In genomic region chr5:46448274-46448673, GRCm38 (mm10) we compare ENCODE assay signal across 28 mouse cellular contexts.
DNase-seq lines count a peak whose midpoint lies in the region; ATAC-seq and TF ChIP-seq lines count a peak whose summit lies in the region.
"Had no signal": no experiment of that assay in that cellular context is flagged by ENCODE, and none has a peak within 500 bp of the region (broad histone marks: within the 10 kb centered on the region; RNA-seq: fewer than 3 reads in every experiment).

No protein-coding gene starts in this region.

- no peak overlapping the region for H3K27ac ChIP-seq in forebrain, embryonic 13.5 days
- H3K27ac ChIP-seq in forebrain, embryonic 10.5 days: no peak overlapping the region
- H3K27ac ChIP-seq in midbrain, postnatal 0 days (ENCODE audit: low read depth, low read length): no peak overlapping the region
- H3K27ac ChIP-seq in midbrain, embryonic 10.5 days (replicated peaks): no peak overlapping the region
- H3K27ac ChIP-seq in forebrain, postnatal 0 days (ENCODE audit: low read depth, low read length): no peak overlapping the region
- H3K27ac ChIP-seq: gastrocnemius, adult 2 months; limb, embryonic 10.5 days; limb, embryonic 15.5 days; liver, embryonic 13.5 days; macrophage; neural tube, embryonic 15.5 days had no signal

- H3K36me3 ChIP-seq in forebrain, embryonic 13.5 days (ENCODE audit: poor library complexity, severe bottlenecking): no peaks in the 10 kb centered on the region
- H3K36me3 ChIP-seq in forebrain, embryonic 10.5 days (replicated peaks): no peaks in the 10 kb centered on the region
- no peaks in the 10 kb centered on the region for H3K36me3 ChIP-seq in midbrain, postnatal 0 days (ENCODE audit: insufficient read depth, low read length)
- H3K36me3 ChIP-seq in midbrain, embryonic 10.5 days: no peaks in the 10 kb centered on the region
- H3K36me3 ChIP-seq in forebrain, postnatal 0 days (ENCODE audit: insufficient read depth): no peaks in the 10 kb centered on the region
- H3K36me3 ChIP-seq: heart, embryonic 12.5 days; limb, embryonic 10.5 days; limb, embryonic 15.5 days; liver, embryonic 13.5 days; neural tube, embryonic 15.5 days had no signal

- H3K4me2 ChIP-seq in forebrain, embryonic 13.5 days: no peak overlapping the region
- no peak overlapping the region for H3K4me2 ChIP-seq in midbrain, postnatal 0 days (ENCODE audit: low read depth, low read length, poor library complexity, severe bottlenecking)
- H3K4me2 ChIP-seq in forebrain, postnatal 0 days (ENCODE audit: low read depth): no peak overlapping the region
- H3K4me2 ChIP-seq: heart, embryonic 12.5 days; limb, embryonic 15.5 days; liver, embryonic 13.5 days; neural tube, embryonic 15.5 days had no signal

- H3K4me1 ChIP-seq in forebrain, embryonic 13.5 days: peaks cover 30% of the 10 kb centered on the region
- peaks cover 25% of the 10 kb centered on the region for H3K4me1 ChIP-seq in forebrain, embryonic 10.5 days
- no peaks in the 10 kb centered on the region for H3K4me1 ChIP-seq in midbrain, postnatal 0 days (ENCODE audit: insufficient read depth, low read length)
- peaks cover 20% of the 10 kb centered on the region for H3K4me1 ChIP-seq in midbrain, embryonic 10.5 days
- H3K4me1 ChIP-seq in forebrain, postnatal 0 days (ENCODE audit: insufficient read depth): peaks cover 7% of the 10 kb centered on the region; the same call in 1 of the 2 replicates
- H3K4me1 ChIP-seq: liver, embryonic 13.5 days had no signal

- no peaks in the 10 kb centered on the region for H3K27me3 ChIP-seq in forebrain, embryonic 13.5 days
- no peaks in the 10 kb centered on the region for H3K27me3 ChIP-seq in forebrain, embryonic 10.5 days (ENCODE audit: poor library complexity, severe bottlenecking)
- no peaks in the 10 kb centered on the region for H3K27me3 ChIP-seq in midbrain, postnatal 0 days (ENCODE audit: insufficient read depth, low read length)
- H3K27me3 ChIP-seq in midbrain, embryonic 10.5 days (ENCODE audit: low read depth, poor library complexity, severe bottlenecking): peaks cover 6% of the 10 kb centered on the region; the same call in 1 of the 2 replicates
- no peaks in the 10 kb centered on the region for H3K27me3 ChIP-seq in forebrain, postnatal 0 days (ENCODE audit: insufficient read depth, low read length)
- H3K27me3 ChIP-seq: heart, embryonic 12.5 days; limb, embryonic 15.5 days; liver, embryonic 13.5 days; neural tube, embryonic 15.5 days had no signal

- no peak for TF ChIP-seq CTCF in midbrain, postnatal 0 days (IDR thresholded peaks at IDR 0.05)
- TF ChIP-seq CTCF in forebrain, postnatal 0 days (IDR thresholded peaks at IDR 0.05; ENCODE audit: low read depth): no peak

- WGBS in forebrain, embryonic 13.5 days: 57% methylated on average over 4 of the region's 4 CpGs
- 79% methylated on average over 4 of the region's 4 CpGs for WGBS in forebrain, embryonic 10.5 days
- WGBS in midbrain, postnatal 0 days: 70% methylated on average over 4 of the region's 4 CpGs
- 83% methylated on average over 4 of the region's 4 CpGs for WGBS in midbrain, embryonic 10.5 days
- 49% methylated on average over 4 of the region's 4 CpGs for WGBS in forebrain, postnatal 0 days

- no peaks in the 10 kb centered on the region for H3K9me3 ChIP-seq in forebrain, embryonic 13.5 days (replicated peaks)
- H3K9me3 ChIP-seq in forebrain, embryonic 10.5 days: no peaks in the 10 kb centered on the region
- H3K9me3 ChIP-seq in midbrain, postnatal 0 days (ENCODE audit: low read length): no peaks in the 10 kb centered on the region
- no peaks in the 10 kb centered on the region for H3K9me3 ChIP-seq in midbrain, embryonic 10.5 days (replicated peaks)
- no peaks in the 10 kb centered on the region for H3K9me3 ChIP-seq in forebrain, postnatal 0 days (ENCODE audit: low read length)
- H3K9me3 ChIP-seq: heart, embryonic 12.5 days; limb, embryonic 10.5 days; limb, embryonic 15.5 days; liver, embryonic 13.5 days; neural tube, embryonic 15.5 days had no signal

- DNase-seq in forebrain, embryonic 10.5 days (ENCODE audit: extremely low spot score, low spot score): no peak
- peak; percentile 33 to 61 for DNase-seq in layer of hippocampus, postnatal 14 days (ENCODE audit: low spot score in 2 of 2)
- DNase-seq in layer of hippocampus, adult 9-10 months (ENCODE audit: low spot score): no peak
- DNase-seq in midbrain, postnatal 0 days (ENCODE audit: low spot score): peak; percentile 33
- no peak for DNase-seq in midbrain, embryonic 10.5 days (ENCODE audit: low spot score)
- peak; percentile 45 for DNase-seq in forebrain, postnatal 0 days
- no peak for DNase-seq in embryo, embryonic 10.5 days (ENCODE audit: low spot score)
- DNase-seq: adrenal gland, postnatal 25 days; B cell, adult 2 months; cerebellum, adult 9-10 months; gastrocnemius, adult 2 months; gastrocnemius, postnatal 36 days; heart, adult 18-20 months; heart, postnatal 4 days; kidney, adult 9 months; kidney, postnatal 10 days; liver, embryonic 13.5 days; lung, adult 2 months; midbrain, embryonic 14.5 days; right cerebral cortex, postnatal 25 days; thymus, postnatal 14 days had no signal

- H3K9ac ChIP-seq in forebrain, embryonic 13.5 days: no peak overlapping the region
- H3K9ac ChIP-seq in midbrain, postnatal 0 days (replicated peaks; ENCODE audit: low read length, poor library complexity, severe bottlenecking): no peak overlapping the region
- H3K9ac ChIP-seq in forebrain, postnatal 0 days: no peak overlapping the region
- H3K9ac ChIP-seq: heart, embryonic 12.5 days; limb, embryonic 15.5 days; liver, embryonic 13.5 days; neural tube, embryonic 15.5 days had no signal

- peak; percentile 65; the same call in 1 of the 2 replicates for ATAC-seq in forebrain, embryonic 13.5 days
- ATAC-seq in midbrain, postnatal 0 days (ENCODE audit: low FRiP score): no peak
- ATAC-seq in forebrain, postnatal 0 days: peak; percentile 48; the same call in 1 of the 2 replicates
- ATAC-seq: intestine, postnatal 0 days had no signal

- H3K4me3 ChIP-seq in forebrain, embryonic 13.5 days: no peak overlapping the region
- no peak overlapping the region for H3K4me3 ChIP-seq in forebrain, embryonic 10.5 days
- no peak overlapping the region for H3K4me3 ChIP-seq in midbrain, postnatal 0 days (ENCODE audit: low read depth, low read length)
- no peak overlapping the region for H3K4me3 ChIP-seq in midbrain, embryonic 10.5 days
- H3K4me3 ChIP-seq in forebrain, postnatal 0 days (ENCODE audit: low read depth, low read length): no peak overlapping the region
- H3K4me3 ChIP-seq: gastrocnemius, adult 2 months; heart, embryonic 12.5 days; limb, embryonic 10.5 days; limb, embryonic 15.5 days; liver, embryonic 13.5 days; neural tube, embryonic 15.5 days had no signal

Comparison
In these comparisons a context has a peak if more than half of its experiments do, and no peak if none do; other contexts are left out.
1. DNase-seq: peak in layer of hippocampus, postnatal 14 days (2 of 2), midbrain, postnatal 0 days (single experiment) and forebrain, postnatal 0 days (single experiment); none in forebrain, embryonic 10.5 days (single experiment), layer of hippocampus, adult 9-10 months (single experiment), midbrain, embryonic 10.5 days (single experiment) and embryo, embryonic 10.5 days (single experiment).